Mouse (Mus musculus) right cerebral cortex, postnatal 14 days (tissue): ENCODE data around the gene Grik4.

ENCODE experiments used
- DNase-seq: peaks from one replicate; pipeline ENCODE4 v3.0.0; 2022

Grik4 gene

GRCm38 (mm10) chr9:42735086-42735485 is 209.2 kb downstream of the Grik4 start:
- DNase-seq = no peak

GRCm38 (mm10) chr9:42732731-42733318 is 211.5 kb downstream of the Grik4 start:
- DNase-seq = no peak

- DNase-seq = no peak
Measured at GRCm38 (mm10) chr9:42728472-42728871, 215.8 kb downstream of the Grik4 start.

GRCm38 (mm10) chr9:42727661-42728060 is 216.6 kb downstream of the Grik4 start:
- no peak for DNase-seq

- DNase-seq = no peak
Measured at GRCm38 (mm10) chr9:42727186-42727585, 217.1 kb downstream of the Grik4 start.

GRCm38 (mm10) chr9:42724099-42724498 is 220.2 kb downstream of the Grik4 start:
- no peak for DNase-seq

GRCm38 (mm10) chr9:42722501-42722900 is 221.8 kb downstream of the Grik4 start:
- DNase-seq = no peak

GRCm38 (mm10) chr9:42721718-42722117 is 222.6 kb downstream of the Grik4 start:
- DNase-seq = peak; percentile 36

- no peak for DNase-seq
Measured at GRCm38 (mm10) chr9:42721146-42721545, 223.1 kb downstream of the Grik4 start.

GRCm38 (mm10) chr9:42713912-42714311 is 230.4 kb downstream of the Grik4 start:
- no peak for DNase-seq

- DNase-seq = no peak
Measured at GRCm38 (mm10) chr9:42705848-42706247, 238.4 kb downstream of the Grik4 start.

GRCm38 (mm10) chr9:42703191-42703854 is 241.0 kb downstream of the Grik4 start:
- no peak for DNase-seq

GRCm38 (mm10) chr9:42702231-42703132 is 241.8 kb downstream of the Grik4 start:
- DNase-seq = no peak

GRCm38 (mm10) chr9:42701729-42702128 is 242.6 kb downstream of the Grik4 start:
- no peak for DNase-seq

GRCm38 (mm10) chr9:42693024-42693423 is 251.3 kb downstream of the Grik4 start:
- no peak for DNase-seq

- peak; percentile 62 for DNase-seq
Measured at GRCm38 (mm10) chr9:42688143-42688542, 256.1 kb downstream of the Grik4 start.

GRCm38 (mm10) chr9:42686104-42686503 is 258.2 kb downstream of the Grik4 start:
- no peak for DNase-seq

GRCm38 (mm10) chr9:42674017-42674412 is 270.3 kb downstream of the Grik4 start:
- no peak for DNase-seq

- no peak for DNase-seq
Measured at GRCm38 (mm10) chr9:42673385-42674016, 270.8 kb downstream of the Grik4 start.

- no peak for DNase-seq
Measured at GRCm38 (mm10) chr9:42672982-42673381, 271.3 kb downstream of the Grik4 start.

- DNase-seq = peak; percentile 37
Measured at GRCm38 (mm10) chr9:42670619-42671018, 273.7 kb downstream of the Grik4 start.

- DNase-seq = no peak
Measured at GRCm38 (mm10) chr9:42661481-42661880, 282.8 kb downstream of the Grik4 start.

- no peak for DNase-seq
Measured at GRCm38 (mm10) chr9:42652756-42653155, 291.5 kb downstream of the Grik4 start.
